Mouse (Mus musculus) mouse embryonic stem cell (cell line): ENCODE results near the gene Rras2.

ENCODE experiments used
- in situ Hi-C, 2 experiments: fragments of 300-500 bp; cut with MboI; formaldehyde crosslinking; loops; 1 replicate in 1 of 2; 3 replicates in 1 of 2; pipeline ENCODE4 v1.14.3; 2019 to 2020; ENCODE audit warnings: low sequenced_read_pairs in 2 of 2, low pct_unique_long_range_greater_than_20kb in 1 of 2, mixed read lengths in 1 of 2; ENCODE audit not compliant: unreplicated experiment in 1 of 2

Rras2 gene

GRCm38 (mm10) chr7:114058927-114059441 is 58.6 kb downstream of the Rras2 start:
- in situ Hi-C loops: loop anchor here (5.0 to 25.0 kb wide), 2 partner anchors 138 to 153 kb away; no protein-coding TSS in a partner anchor

- in situ Hi-C loops: loop anchor here (5.0 to 25.0 kb wide), 2 partner anchors 139 to 154 kb away; no protein-coding TSS in a partner anchor
These were observed 59.4 kb downstream of the Rras2 start for GRCm38 (mm10) chr7:114058166-114058565.

DNA sequence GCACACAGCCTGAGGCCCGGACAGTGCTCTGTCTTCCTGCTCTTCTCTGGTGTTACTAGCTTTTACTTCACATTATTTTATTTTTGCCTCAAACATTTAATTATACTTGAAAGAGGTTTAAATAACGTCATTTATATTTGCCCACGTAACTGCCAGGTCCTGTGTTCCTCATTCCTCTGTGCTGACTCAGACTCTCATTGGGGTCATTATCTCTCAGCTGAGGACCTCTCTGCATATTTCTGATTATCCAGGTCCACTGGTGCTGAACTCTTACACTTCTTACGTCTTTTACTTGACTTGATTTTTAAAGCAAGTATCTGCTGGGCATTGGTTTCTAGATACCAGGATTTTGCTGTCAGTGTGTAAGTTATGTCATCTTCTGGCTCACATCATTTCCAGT is 63.9 kb downstream of the Rras2 start:
- in situ Hi-C loops: loop anchor here in 1 of 2 experiments (25.0 kb wide), 1 partner anchor 159 kb away; no protein-coding TSS in a partner anchor

- in situ Hi-C loops: no loop called here
These were observed 71.8 kb downstream of the Rras2 start for GRCm38 (mm10) chr7:114045814-114046213.

- in situ Hi-C loops: no loop called here
These were observed 73.5 kb downstream of the Rras2 start for GRCm38 (mm10) chr7:114043929-114044549.

DNA sequence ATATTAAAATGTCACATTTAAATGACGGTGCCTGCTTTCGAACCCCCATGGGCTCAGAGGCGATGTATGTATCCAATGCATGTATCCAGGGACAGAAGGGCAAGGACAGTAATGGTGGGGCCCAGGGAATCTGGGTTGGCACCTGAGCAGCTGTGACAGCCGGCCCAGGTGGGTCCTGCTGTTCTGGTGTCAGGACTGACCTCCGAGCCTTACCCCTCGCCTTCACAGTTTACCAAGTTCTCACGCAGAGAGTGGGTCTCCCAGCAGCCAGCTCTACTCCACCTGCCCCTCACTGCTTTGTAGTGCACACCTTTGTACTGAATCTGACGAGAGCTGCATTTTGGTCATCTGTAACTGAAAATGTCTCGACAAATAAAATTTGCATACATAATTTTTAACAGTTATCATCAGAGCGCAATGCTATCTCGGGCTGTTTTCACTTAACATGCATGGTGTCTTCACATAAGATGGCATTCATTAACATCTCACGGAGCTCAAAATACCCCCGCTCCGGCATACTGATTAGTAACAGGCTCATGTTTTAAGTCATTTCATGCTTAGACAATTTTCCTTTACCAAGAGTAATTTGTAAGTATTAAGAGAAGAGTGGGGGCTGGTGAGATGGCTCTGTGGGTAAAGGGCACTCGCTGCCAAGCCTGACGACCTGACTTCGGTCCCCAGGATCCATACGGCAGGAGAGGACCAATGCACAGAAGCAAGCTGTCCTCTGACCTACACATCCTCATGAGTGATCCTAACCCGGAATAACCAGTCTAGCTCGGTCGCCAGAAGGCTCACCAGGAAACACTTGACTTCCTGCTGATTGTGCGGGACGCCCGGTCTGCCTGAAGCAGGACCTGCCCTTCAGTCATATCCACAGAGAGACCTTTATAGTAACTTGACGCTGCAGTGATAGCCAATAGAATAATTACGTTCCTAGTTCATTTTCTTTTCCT is 74.3 kb downstream of the Rras2 start:
- in situ Hi-C loops: no loop called here

GRCm38 (mm10) chr7:114041349-114041748 is 76.2 kb downstream of the Rras2 start:
- in situ Hi-C loops: no loop called here

GRCm38 (mm10) chr7:114037237-114037636 is 80.3 kb downstream of the Rras2 start:
- in situ Hi-C loops: no loop called here

GRCm38 (mm10) chr7:114029596-114029995 is 88.0 kb downstream of the Rras2 start:
- in situ Hi-C loops: loop anchor here in 1 of 2 experiments (10.0 kb wide), 1 partner anchor 255 kb away; no protein-coding TSS in a partner anchor

DNA sequence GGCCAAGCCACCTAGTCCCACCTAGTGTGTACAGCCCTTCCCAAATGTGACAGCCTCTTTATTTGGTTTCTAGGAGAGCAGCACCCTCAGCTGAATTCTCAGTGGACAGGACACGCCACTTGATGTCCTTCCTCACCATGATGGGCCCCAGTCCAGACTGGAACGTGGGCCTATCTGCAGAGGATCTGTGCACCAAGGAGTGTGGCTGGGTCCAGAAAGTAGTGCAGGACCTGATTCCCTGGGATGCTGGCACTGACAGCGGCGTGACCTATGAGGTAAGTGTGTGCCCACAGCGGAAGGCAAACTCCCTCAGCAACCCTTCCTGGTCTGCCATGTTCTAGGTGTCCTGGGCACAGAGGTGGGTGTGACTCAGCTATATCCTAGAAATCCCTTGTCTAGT is 88.8 kb downstream of the Rras2 start:
- in situ Hi-C loops: loop anchor here in 1 of 2 experiments (10.0 kb wide), 1 partner anchor 254 kb away; no protein-coding TSS in a partner anchor

- in situ Hi-C loops: loop anchor here in 1 of 2 experiments (10.0 kb wide), 1 partner anchor 253 kb away; no protein-coding TSS in a partner anchor
These were observed 90.2 kb downstream of the Rras2 start for GRCm38 (mm10) chr7:114027406-114027805.

DNA sequence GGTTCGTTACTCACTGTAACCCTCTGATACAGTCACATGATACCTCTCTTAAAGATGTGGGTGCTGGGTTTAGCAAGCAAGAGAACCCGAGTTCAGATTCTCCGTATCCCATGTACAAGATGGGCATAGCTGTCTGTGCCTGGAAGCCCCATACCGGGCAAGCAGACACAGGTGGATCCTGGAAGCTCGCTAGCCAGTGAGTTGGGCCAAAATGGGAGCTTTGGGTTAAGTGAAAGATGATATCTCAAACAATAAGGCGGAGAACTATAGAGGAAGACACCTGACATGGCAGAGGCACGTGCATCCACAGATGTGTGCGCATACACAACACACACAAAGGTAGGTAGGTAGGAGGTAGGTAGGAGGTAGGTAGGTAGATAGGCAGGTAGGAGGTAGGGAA is 90.7 kb downstream of the Rras2 start:
- in situ Hi-C loops: loop anchor here in 1 of 2 experiments (10.0 kb wide), 1 partner anchor 252 kb away; no protein-coding TSS in a partner anchor

DNA sequence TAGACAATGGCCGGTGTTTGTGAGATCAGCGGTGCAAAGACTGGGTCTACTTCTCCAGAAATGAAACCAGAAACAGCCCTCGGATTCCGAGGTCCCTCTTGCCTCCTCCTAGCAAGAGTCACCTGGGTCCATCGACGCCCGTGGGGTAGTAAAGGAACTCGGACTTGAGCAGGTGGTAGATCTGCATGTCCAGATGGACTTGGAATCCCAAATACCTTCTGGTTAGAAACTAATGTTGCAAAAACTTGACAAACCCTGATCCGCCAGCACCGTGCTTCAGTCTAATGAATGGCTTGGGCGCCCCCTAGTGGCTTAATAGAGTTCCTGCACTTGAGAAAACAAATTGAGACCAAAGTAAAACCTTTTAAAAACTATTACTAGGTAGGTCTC is 96.9 kb downstream of the Rras2 start:
- in situ Hi-C loops: loop anchor here in 1 of 2 experiments (10.0 kb wide), 1 partner anchor 246 kb away; no protein-coding TSS in a partner anchor

GRCm38 (mm10) chr7:114020057-114020703 is 97.4 kb downstream of the Rras2 start:
- in situ Hi-C loops: loop anchor here in 1 of 2 experiments (10.0 kb wide), 1 partner anchor 245 kb away; no protein-coding TSS in a partner anchor

DNA sequence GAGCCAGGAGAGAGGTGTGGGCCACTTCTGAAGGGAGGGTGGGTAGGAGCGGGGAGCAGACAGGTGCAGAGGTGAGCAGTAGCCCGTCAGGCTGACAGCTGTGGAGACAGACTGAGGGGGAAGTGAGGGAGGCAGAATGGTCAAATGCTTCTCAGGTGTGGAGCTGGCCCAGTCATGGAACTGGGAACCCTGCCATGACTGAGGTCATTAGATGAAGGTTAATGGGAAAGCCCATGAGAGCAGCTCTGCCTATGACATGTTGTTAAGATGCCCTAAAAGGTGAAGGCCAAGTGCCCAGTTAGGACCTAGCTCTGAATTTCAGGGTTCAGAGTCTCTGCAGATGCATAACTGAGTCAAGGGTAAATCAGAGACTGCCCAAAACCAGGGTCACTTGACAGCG is 98.7 kb downstream of the Rras2 start:
- in situ Hi-C loops: loop anchor here in 1 of 2 experiments (5.0 kb wide), 1 partner anchor 257 kb away; no protein-coding TSS in a partner anchor

DNA sequence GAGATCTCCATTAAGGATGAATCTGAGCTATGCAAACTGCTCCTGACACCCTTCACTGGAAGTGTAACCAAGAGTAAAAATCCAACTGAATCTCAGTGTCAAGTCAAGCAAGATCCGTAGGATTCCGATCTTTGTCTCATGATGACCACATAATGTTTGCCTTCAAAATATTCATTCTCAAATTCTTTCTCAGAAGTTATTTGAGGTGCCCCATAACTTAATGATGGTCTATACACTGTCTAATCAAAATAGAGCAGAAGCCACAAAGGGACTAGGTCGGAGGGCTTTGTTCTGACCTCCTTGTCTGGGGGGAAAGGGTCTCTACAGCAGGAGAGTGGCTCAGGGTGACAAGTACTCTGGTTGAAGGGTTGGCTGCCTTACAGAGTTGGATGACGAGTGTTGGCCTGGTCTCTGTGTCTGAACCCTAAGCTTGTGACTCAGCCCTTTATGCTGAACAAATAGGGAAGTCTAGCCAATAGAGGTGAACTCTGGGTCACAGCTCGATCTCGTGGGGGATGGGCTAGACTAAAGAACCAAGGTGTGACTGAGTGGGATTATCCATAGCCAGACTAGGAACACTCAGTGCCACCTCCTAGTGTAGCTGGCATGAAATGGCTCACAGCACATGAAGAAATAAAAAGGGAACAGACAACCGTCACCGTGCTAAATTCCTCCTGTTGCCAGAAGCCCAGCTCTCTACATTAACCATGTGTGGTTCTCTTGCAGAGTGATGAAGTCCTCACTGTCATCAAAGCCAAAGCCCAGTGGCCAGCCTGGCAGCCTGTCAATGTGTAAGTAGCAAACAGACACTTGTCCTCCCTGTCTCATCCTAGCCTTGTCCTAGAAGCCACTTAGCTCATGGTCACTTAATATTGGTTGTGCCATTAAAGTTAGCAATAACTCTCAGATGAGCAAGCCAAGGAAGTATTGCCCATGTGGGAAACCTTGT is 101.3 kb downstream of the Rras2 start:
- in situ Hi-C loops: loop anchor here in 1 of 2 experiments (5.0 kb wide), 1 partner anchor 254 kb away; no protein-coding TSS in a partner anchor
